Mouse (Mus musculus) macrophage (primary cell): Measurements from ENCODE around the gene Slc7a8. TPM values are rescaled to one million over a fixed set of nuclear protein-coding genes. Genes with fewer than 3 reads are reported as not detected.
"Not testable (repeated sequence)": the region's sequence is repeated elsewhere in the genome, so short reads cannot be mapped to it uniquely, and the experiment has no call there.

ENCODE experiments used
- H3K27ac ChIP-seq: fragments of 350-480 bp; formaldehyde crosslinking; 2 replicates; pipeline ENCODE4 v1.9.0; 2021
- H3K36me3 ChIP-seq: fragments of 350-480 bp; formaldehyde crosslinking; 2 replicates; pipeline ENCODE4 v1.9.0; 2021; ENCODE audit errors: inconsistent target
- H3K4me3 ChIP-seq: fragments of 350-480 bp; formaldehyde crosslinking; 2 replicates; pipeline ENCODE4 v1.9.0; 2021; ENCODE audit errors: inconsistent target
- H3K79me2 ChIP-seq: fragments of 350-480 bp; formaldehyde crosslinking; 2 replicates; pipeline ENCODE4 v1.9.0; 2021; ENCODE audit errors: inconsistent target
- WGBS: methylation state at CpG from one replicate; pipeline ENCODE4 v1.1.7; 2026; ENCODE audit warnings: inconsistent platforms; ENCODE audit not compliant: missing documents; 5-methylcytosine and 5-hydroxymethylcytosine counted together
- polyA plus RNA-seq: library from polyadenylated mRNA; stranded (reverse); fragments of 250-400 nt; gene quantifications from 3 replicates; pipeline ENCODE4 v1.2.4, GENCODE M21; 2018; ENCODE audit warnings: inconsistent platforms

The Slc7a8 gene
- polyA plus RNA-seq, 1 experiment from 2014 or later: 87.2 TPM

- Histone ChIP-seq H3K4me3 (no peak overlapping the region), H3K36me3 (peaks cover 6% of the 10 kb centered on the region; the same call in 1 of the 2 replicates), H3K79me2 (peaks cover 93% of the 10 kb centered on the region), H3K27ac (peak overlapping the region; percentile 94)
- WGBS: 50% methylated on average over 5 of the region's 5 CpGs
These were observed 11.4 kb downstream of the Slc7a8 start for GRCm38 (mm10) chr14:54770373-54770772.

- Histone ChIP-seq H3K79me2 (peaks cover 89% of the 10 kb centered on the region), H3K4me3 (no peak overlapping the region), H3K36me3 (peaks cover 6% of the 10 kb centered on the region; the same call in 1 of the 2 replicates), H3K27ac (peak overlapping the region; percentile 94)
- WGBS: 92% methylated on average over 5 of the region's 5 CpGs
These were observed 12.7 kb downstream of the Slc7a8 start for GRCm38 (mm10) chr14:54769068-54769425.

GRCm38 (mm10) chr14:54768314-54769067 is 13.3 kb downstream of the Slc7a8 start:
- WGBS: 40% methylated on average over 10 of the region's 10 CpGs
- no peak overlapping the region for H3K4me3 ChIP-seq
- H3K79me2 ChIP-seq: peaks cover 84% of the 10 kb centered on the region
- peak overlapping the region; percentile 94 for H3K27ac ChIP-seq
- H3K36me3 ChIP-seq: peaks cover 6% of the 10 kb centered on the region; the same call in 1 of the 2 replicates

GRCm38 (mm10) chr14:54766937-54767336 is 14.8 kb downstream of the Slc7a8 start:
- H3K4me3 ChIP-seq, H3K36me3 ChIP-seq: not testable (repeated sequence)
- Histone ChIP-seq H3K27ac (peak overlapping the region; percentile 94), H3K79me2 (peaks cover 77% of the 10 kb centered on the region)
- 100% methylated on average over 2 of the region's 7 CpGs for WGBS

GRCm38 (mm10) chr14:54756382-54756781 is 25.4 kb downstream of the Slc7a8 start:
- no peak overlapping the region for H3K4me3 ChIP-seq
- peaks cover 75% of the 10 kb centered on the region for H3K79me2 ChIP-seq
- 11% methylated on average over 6 of the region's 6 CpGs for WGBS
- H3K27ac ChIP-seq: peak overlapping the region; percentile 96
- H3K36me3 ChIP-seq: peaks cover 21% of the 10 kb centered on the region; the same call in 1 of the 2 replicates

DNA sequence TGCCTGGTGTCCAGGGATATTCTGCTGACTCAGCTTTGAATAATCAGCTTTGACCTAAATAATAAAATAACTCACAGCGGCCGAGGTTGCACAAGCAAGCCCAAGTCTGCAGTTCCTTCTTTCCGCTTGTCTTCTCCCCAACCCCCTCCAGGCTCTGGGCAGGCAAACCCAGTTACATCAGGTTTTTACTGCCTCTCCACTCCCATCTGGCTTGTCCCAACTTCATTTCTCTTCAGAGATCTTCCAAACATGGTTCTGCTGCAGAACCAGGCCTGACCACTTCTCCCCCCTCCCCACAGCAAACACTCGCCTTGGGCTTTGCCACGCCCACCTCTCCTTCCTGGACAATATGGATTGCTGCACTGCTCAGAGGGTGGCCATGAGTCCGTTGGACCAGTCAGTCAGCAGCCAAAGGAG is 27.1 kb downstream of the Slc7a8 start:
- 7% methylated on average over 6 of the region's 6 CpGs for WGBS
- H3K36me3 ChIP-seq: peaks cover 20% of the 10 kb centered on the region; the same call in 1 of the 2 replicates
- no peak overlapping the region for H3K4me3 ChIP-seq
- H3K27ac ChIP-seq: peak overlapping the region; percentile 96
- H3K79me2 ChIP-seq: peaks cover 63% of the 10 kb centered on the region

DNA sequence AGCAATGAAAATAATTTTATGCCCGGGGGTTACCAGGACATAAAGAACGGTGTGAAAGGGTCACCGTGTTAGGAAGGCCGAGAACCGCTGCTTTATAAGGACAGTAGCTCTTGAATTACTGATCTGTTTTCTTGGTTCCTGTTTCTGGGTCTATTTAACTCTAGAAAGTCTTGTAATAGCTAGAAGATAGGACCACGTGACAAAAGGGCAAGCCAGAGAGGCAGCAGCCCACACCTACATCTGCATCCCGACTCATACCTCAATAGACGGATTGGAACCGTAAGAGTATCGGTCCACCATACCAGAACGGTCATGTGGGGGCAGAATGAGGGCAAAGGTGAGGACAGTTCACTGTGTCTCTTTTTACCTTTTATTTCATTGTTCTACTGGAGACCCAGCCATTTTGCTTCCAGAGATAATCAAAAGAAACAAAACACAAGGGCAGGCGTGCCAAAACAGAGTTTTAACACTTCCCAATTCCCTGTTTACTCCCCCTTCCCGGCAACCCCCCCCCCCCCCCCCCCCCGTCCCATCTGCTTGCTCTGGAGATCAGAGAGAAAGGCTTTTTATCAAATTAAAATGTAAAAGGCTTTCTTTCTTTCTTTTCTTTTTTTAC is 27.7 kb downstream of the Slc7a8 start:
- WGBS: 53% methylated on average over 11 of the region's 14 CpGs
- H3K27ac ChIP-seq: peak overlapping the region; percentile 96

GRCm38 (mm10) chr14:54752938-54753337 is 28.8 kb downstream of the Slc7a8 start:
- Histone ChIP-seq H3K36me3 (peaks cover 3% of the 10 kb centered on the region; the same call in 1 of the 2 replicates), H3K79me2 (peaks cover 46% of the 10 kb centered on the region), H3K27ac (peak overlapping the region; percentile 96), H3K4me3 (no peak overlapping the region)
- WGBS: 94% methylated on average over 6 of the region's 6 CpGs

More for the DNA sequence above, 27.7 kb downstream of the Slc7a8 start:
- peaks cover 15% of the 10 kb centered on the region; the same call in 1 of the 2 replicates for H3K36me3 ChIP-seq
- no peak overlapping the region for H3K4me3 ChIP-seq
- peaks cover 58% of the 10 kb centered on the region for H3K79me2 ChIP-seq

GRCm38 (mm10) chr14:54751768-54752167 is 30.0 kb downstream of the Slc7a8 start:
- Histone ChIP-seq H3K27ac (no peak overlapping the region), H3K79me2 (peaks cover 42% of the 10 kb centered on the region), H3K36me3 (0 out of 2 replicates have a peak, but pooled peaks cover 5% of the 10 kb centered on the region), H3K4me3 (no peak overlapping the region)
- 100% methylated on average over 1 of the region's 1 CpGs for WGBS

GRCm38 (mm10) chr14:54749238-54749637 is 32.5 kb downstream of the Slc7a8 start:
- Histone ChIP-seq H3K27ac (peak overlapping the region; percentile 92), H3K36me3 (peaks cover 14% of the 10 kb centered on the region; the same call in 1 of the 2 replicates), H3K4me3 (no peak overlapping the region), H3K79me2 (peaks cover 48% of the 10 kb centered on the region)
- 15% methylated on average over 4 of the region's 4 CpGs for WGBS

GRCm38 (mm10) chr14:54747942-54748917 is 33.5 kb downstream of the Slc7a8 start:
- no peak overlapping the region for H3K4me3 ChIP-seq
- WGBS: 88% methylated on average over 14 of the region's 16 CpGs
- peak overlapping the region; percentile 92 for H3K27ac ChIP-seq

DNA sequence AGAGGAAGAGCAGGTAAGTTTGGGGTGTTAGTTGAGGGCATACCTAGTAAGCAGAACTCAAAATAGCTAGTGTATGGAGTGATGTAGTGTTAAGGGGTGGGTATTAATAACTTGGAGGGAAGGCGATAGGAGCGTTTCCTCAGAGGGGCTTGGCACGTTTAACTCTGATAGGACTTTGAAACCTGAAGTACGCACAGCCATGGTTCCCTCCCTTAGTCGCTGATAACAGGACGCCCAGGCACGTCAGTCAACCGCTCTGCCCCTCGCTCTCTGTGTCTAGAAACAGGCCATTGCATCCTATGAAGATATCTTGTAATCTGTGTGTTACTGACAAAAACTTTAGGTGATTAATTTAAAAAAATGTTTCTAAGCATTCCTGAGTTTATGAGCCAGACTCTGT is 35.7 kb downstream of the Slc7a8 start:
- 96% methylated on average over 9 of the region's 9 CpGs for WGBS

More at GRCm38 (mm10) chr14:54747942-54748917, 33.5 kb downstream of the Slc7a8 start:
- peaks cover 44% of the 10 kb centered on the region for H3K79me2 ChIP-seq
- peaks cover 19% of the 10 kb centered on the region; the same call in 1 of the 2 replicates for H3K36me3 ChIP-seq

DNA sequence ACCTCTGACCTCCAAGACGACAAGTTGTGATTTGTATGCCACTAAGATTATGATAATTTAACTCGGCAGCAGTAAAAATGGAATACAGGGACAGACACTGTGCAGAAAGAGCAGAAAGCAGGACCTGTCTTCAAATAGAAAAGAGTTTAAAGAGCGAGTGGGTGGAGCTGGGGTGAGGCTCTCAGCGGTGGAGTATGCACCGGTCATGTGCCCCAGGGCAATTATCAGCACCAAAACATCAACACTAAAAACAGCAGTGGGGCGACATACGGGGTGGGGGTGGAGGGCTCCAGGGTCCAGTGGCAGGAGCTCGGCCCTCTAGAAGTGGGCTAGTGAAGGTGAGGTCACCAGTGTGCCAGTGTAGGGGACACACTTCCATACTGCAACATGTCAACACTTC is 37.3 kb downstream of the Slc7a8 start:
- Histone ChIP-seq H3K27ac (no peak overlapping the region), H3K36me3 (peaks cover 23% of the 10 kb centered on the region; the same call in 1 of the 2 replicates), H3K79me2 (peaks cover 33% of the 10 kb centered on the region; the same call in 1 of the 2 replicates), H3K4me3 (no peak overlapping the region)
- WGBS: 98% methylated on average over 8 of the region's 8 CpGs

More for the DNA sequence above, 35.7 kb downstream of the Slc7a8 start:
- Histone ChIP-seq H3K27ac (no peak overlapping the region), H3K36me3 (peaks cover 23% of the 10 kb centered on the region; the same call in 1 of the 2 replicates), H3K79me2 (peaks cover 36% of the 10 kb centered on the region), H3K4me3 (no peak overlapping the region)

- peaks cover 30% of the 10 kb centered on the region; the same call in 1 of the 2 replicates for H3K36me3 ChIP-seq
- no peak overlapping the region for H3K27ac ChIP-seq
- WGBS: 84% methylated on average over 2 of the region's 2 CpGs
These were observed 39.4 kb downstream of the Slc7a8 start for GRCm38 (mm10) chr14:54742375-54742774.

More at GRCm38 (mm10) chr14:54742375-54742774, 39.4 kb downstream of the Slc7a8 start:
- H3K4me3 ChIP-seq: no peak overlapping the region
- peaks cover 33% of the 10 kb centered on the region; the same call in 1 of the 2 replicates for H3K79me2 ChIP-seq
